Mouse (Mus musculus) heart, adult 11 months (tissue): ENCODE data around the gene Kcnmb3.

Source experiments
- DNase-seq: peaks from one replicate; pipeline ENCODE4 v3.0.0; 2022

Gene Kcnmb3

GRCm38 (mm10) chr3:32492097-32493090 lies at the start of gene Kcnmb3:
Kcnmb3 (minus strand) TSS chr3:32492231.
- peak; percentile 58 for DNase-seq

- peak; percentile 57 for DNase-seq
These were observed 46.1 kb upstream of the Kcnmb3 start for GRCm38 (mm10) chr3:32538091-32538490.

GRCm38 (mm10) chr3:32537556-32537955 lies 45.5 kb upstream of the Kcnmb3 start:
- peak; percentile 98 for DNase-seq

- peak; percentile 55 for DNase-seq
These were observed 43.7 kb upstream of the Kcnmb3 start for GRCm38 (mm10) chr3:32535692-32536091.

GRCm38 (mm10) chr3:32530041-32530440 lies 38.0 kb upstream of the Kcnmb3 start:
- DNase-seq = peak; percentile 52

- peak; percentile 100 for DNase-seq
These were observed 37.4 kb upstream of the Kcnmb3 start, which contains the start of gene Mfn1 for GRCm38 (mm10) chr3:32529303-32529898. Mfn1 (plus strand) TSS chr3:32529465.

- DNase-seq = peak; percentile 68
These were observed 35.1 kb upstream of the Kcnmb3 start for GRCm38 (mm10) chr3:32527181-32527580.

GRCm38 (mm10) chr3:32513528-32513927 lies 21.5 kb upstream of the Kcnmb3 start:
- DNase-seq = no peak

- peak; percentile 61 for DNase-seq
These were observed 20.8 kb upstream of the Kcnmb3 start for GRCm38 (mm10) chr3:32512686-32513284.

- DNase-seq = no peak
These were observed 19.1 kb upstream of the Kcnmb3 start for GRCm38 (mm10) chr3:32511191-32511550.

- peak; percentile 100 for DNase-seq
These were observed 18.6 kb upstream of the Kcnmb3 start for GRCm38 (mm10) chr3:32510375-32511190.

- peak; percentile 69 for DNase-seq
These were observed 17.7 kb upstream of the Kcnmb3 start, which contains the start of gene Zfp639 for GRCm38 (mm10) chr3:32509496-32510374. Zfp639 (plus strand) TSS chr3:32510259.

GRCm38 (mm10) chr3:32508666-32509324 lies 16.8 kb upstream of the Kcnmb3 start:
- peak; percentile 94 for DNase-seq

- peak; percentile 77 for DNase-seq
These were observed 14.6 kb upstream of the Kcnmb3 start for GRCm38 (mm10) chr3:32506366-32507225.

GRCm38 (mm10) chr3:32505841-32506240 lies 13.8 kb upstream of the Kcnmb3 start:
- peak; percentile 62 for DNase-seq

- peak; percentile 24 for DNase-seq
These were observed 8.3 kb upstream of the Kcnmb3 start for GRCm38 (mm10) chr3:32500346-32500745.

- peak; percentile 76 for DNase-seq
These were observed 4.7 kb upstream of the Kcnmb3 start for GRCm38 (mm10) chr3:32496711-32497070.

- peak; percentile 11 for DNase-seq
These were observed 4.1 kb upstream of the Kcnmb3 start for GRCm38 (mm10) chr3:32495856-32496710.
